Mouse (Mus musculus) erythroid progenitor cell, adult 5-6 weeks (primary cell): ENCODE measurements around the gene Tmem94. TPM values are rescaled to one million over a fixed set of nuclear protein-coding genes. Genes with fewer than 3 reads are reported as not detected.
"Not testable (repeated sequence)": the region's sequence is repeated elsewhere in the genome, so short reads cannot be mapped to it uniquely, and the experiment has no call there.

Source experiments
- ATAC-seq: replicated peaks from 2 replicates; pipeline ENCODE4 v1.8.0; 2016; ENCODE audit warnings: moderate number of reproducible peaks, mild to moderate bottlenecking, moderate TSS enrichment, inconsistent platforms; ENCODE audit not compliant: poor library complexity, low FRiP score, severe bottlenecking
- total RNA-seq, 2 experiments: library from RNA; stranded (forward) in 1 of 2; stranded (reverse) in 1 of 2; fragments of 150-400 nt in 1 of 2; fragments of 186-747, 209-891 nt in 1 of 2; gene quantifications; 2 replicates each; pipeline versions ENCODE4 v1.2.3 to v1.2.4; 2015 to 2017; ENCODE audit warnings: low replicate concordance in 2 of 2

Gene Tmem94
- total RNA-seq (2015; ENCODE audit: low replicate concordance) (32.1 and 36.9 TPM in 2 replicates), total RNA-seq (2017; ENCODE audit: low replicate concordance) (35.2 and 35.3 TPM in 2 replicates)

DNA sequence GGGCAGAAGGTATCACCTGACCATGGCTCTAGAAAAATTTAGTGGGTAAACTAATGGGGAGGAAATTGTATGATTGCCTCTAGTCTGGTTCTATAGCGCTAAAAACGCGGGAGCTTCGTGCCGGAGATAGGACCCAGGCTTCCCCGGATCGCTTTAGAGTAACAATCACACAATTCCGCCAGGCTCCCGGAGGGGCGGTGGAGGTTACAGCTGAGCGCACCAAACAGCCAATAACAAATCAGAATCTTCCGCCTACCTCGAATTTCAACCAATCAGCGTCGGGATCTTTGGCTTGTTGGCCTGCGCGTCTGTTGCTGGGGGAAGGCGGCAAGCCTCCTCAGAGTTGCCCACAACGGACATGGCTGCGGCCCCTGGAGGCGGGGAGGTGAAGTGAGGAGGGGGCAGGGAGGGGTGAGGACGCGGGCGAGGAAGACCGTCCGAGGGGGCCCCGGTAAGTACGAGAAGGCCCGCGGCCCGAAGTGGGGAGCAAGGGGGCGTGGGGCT lies at the start of gene Tmem94:
Tmem94 (plus strand) TSS at position 331 of the 504 bp plus-strand sequence.
- ATAC-seq, result peak; percentile 94

DNA sequence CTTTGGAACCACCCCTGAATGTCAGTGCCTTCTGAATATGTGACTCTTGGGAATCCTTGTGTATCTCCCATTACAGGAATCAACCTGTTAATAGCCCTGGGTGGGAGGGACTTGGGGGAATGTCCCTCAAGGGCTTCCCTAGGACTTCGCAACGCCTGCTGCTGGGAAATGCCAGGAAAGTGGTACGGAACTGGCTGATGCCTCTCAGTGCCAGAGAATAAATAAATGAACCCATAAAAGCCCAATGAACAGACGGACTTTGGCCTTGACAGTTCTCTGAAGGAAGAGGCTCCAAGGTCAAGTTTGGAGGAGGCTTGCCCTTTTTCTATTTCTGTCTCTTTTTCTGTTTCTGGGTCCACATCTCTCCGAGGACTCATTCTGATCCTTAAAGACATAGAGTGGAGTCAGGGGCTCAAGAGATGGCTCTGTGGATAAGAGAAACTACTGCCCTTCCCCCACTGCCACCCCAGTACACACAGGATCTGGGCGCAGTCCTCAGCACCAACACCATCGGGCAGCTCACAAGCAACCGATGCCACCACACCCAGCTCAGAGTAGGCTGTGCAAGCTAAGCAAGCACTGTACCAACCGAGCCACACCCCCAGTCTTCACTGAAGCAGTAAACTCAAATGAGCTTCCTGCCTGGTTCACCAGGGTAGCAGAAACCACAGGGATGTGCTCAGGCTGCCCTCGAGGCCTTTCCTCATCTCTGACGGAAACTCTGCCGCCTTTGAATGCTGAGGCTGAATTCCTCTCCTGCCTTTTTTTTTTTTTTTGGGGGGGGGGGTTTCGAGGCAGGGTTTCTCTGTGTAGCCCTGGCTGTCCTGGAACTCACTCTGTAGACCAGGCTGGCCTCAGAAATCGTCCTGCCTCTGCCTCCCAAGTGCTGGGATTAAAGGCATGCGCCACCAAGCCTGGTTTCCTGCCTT lies 48.6 kb upstream of the Tmem94 start:
- ATAC-seq, result peak; percentile 58; the same call in 1 of the 2 replicates

DNA sequence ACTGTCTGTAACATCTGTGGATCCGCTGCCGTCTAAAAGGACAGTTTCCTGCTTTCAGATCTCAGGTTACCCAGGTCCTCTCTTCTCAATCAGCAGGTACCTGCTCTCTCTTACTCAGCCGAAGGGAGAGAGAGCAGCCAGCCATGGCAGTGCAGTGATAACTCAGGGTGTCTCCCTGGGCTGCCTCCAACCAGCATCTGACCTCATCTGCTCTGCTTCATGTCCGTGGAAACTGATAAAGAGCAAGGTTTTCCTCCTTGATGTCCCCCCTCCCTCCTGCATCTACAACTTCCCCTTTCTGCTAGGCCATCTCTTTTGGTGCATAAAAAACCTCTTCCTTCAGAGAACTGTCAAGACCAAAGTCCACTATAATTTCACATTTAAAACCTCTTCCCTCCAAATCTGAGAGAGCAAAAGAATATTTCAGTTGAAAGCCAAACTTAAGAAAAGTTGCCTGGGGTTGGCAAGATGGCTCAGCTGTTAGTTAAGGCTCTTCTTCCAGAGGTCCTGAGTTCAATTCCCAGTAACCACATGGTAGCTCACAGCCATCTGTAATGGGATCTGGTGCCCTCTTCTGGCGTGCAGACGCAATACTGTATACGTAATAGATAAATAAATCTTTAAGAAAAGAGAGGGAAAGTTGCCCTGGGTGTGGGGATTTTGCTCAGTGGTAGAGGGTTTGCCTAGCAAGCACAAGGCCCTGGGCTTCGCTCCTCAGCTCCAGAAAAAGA lies 47.4 kb upstream of the Tmem94 start:
- peak; percentile 71 for ATAC-seq

DNA sequence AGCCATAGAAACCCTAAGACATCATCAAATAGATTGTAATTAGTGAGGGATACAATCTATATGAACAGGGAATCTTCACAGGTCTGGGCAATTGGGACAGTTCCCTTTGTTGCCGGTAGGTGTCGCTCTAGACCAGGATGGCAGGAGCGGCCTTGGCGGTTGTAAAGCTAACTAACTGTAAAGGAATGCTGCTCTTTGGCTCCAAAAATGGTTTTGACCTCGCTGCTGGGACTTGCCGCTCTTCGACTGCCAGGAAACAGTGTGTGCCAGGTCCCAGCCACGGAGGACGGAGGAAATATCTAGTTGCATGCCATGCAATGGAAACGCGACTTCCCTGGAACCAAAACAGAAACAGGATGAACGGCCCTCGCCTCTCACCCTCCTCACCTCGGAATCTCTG lies 42.6 kb upstream of the Tmem94 start:
- ATAC-seq, result peak; percentile 83

DNA sequence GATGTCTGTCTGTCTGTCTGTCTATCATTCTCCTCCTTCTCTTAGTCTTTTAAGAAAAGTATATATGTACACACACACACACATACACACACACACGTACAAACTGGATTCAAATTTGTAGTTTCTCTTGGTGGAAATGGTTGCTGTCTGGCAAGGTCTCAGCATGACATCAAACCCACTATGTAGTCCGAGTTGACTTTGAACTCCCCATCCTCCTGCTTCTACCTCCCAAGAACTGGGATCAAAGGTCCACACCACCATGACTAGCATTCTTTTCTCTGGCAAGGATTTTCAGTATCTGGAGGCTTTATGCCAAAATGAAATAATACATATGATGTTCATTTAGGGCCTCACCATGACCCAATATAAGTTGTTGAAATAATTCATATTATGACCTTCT lies 42.0 kb upstream of the Tmem94 start:
- no peak for ATAC-seq

DNA sequence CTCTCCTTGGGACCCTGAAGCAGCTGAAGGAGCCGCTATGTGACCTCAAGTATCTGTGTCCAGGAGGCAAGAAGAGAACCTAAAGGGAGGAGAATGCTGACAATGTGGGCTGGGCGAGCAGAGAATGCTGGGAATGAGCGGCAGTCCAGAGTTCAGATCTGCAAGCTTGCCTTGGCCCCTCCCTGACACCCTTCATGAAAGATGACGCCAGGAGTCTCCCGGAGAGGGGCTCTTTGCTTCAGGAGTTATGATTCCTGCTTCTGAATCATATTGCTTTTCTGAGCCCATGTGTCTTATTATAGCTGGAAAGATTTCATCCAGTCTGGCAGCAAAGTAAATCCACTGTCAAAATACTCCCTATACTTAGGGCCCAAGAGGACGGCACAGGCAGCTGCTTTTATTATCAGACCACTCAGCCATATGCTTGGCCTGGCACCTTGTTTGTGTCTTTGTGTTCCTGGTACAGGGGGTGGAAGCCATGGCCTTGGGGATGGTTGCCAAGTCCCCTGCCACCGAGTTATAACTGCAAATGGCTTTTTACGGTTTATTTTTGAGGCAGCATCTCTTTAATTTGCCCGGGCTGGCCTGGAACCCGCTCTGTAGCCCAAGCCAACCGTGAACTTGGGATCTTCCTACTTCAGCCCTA lies 31.1 kb upstream of the Tmem94 start:
- ATAC-seq, result no peak

DNA sequence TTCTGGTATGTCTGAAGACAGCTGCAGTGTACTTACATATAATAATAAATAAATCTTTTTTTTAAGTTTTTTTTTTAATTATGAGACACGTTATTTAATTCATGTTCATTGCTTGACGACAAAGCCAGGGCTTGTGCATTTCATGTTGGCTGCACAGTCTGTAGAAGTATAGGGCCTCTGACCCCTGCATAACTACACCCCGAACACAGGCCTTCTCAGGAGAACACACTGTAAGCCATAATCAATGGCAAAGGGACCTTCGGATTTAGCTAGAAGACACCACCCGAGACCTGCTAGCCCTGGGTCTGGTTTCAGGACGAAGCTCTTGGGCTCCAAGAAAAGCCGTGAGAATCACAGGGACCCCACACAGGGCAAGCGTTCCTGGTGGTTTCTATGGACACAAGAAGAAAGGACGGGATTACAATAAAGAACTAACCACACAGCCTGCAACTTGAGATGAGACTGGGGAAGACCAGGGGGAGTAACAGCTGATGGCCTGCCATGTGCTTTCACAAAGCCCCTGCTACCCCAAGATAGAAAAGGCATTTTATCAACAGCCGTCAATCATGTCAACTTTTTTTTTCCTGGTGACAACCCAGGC lies 27.5 kb upstream of the Tmem94 start:
- no peak for ATAC-seq

DNA sequence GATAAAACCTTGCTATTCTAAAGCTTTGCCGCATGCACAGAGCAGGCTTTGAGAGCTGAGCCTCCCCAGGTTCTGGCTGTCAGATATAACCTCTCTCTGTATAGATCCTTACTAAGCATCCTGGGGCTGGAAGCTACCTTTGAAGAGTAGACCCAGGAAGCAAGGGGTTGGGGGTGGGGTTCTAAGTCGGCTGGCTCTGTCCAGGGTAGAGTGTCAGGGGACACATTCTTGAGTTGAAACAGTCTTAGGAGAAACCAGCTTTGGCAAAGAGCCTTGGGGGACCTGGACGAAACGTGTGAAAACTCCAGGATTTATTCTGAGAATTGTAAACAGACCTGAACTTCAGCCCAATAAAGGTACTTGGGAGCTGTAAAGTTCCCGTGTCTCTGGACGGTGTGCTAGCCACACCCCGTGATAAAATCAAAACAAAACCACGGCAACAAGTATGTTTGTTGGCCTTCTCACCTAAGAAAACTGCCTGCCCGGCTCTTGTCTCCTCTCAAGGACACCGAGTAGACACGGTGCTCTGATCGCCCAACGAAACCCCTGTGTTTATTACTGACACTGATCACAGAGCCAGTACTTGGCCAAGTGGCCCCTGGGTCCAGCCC lies 26.9 kb upstream of the Tmem94 start:
- no peak for ATAC-seq

DNA sequence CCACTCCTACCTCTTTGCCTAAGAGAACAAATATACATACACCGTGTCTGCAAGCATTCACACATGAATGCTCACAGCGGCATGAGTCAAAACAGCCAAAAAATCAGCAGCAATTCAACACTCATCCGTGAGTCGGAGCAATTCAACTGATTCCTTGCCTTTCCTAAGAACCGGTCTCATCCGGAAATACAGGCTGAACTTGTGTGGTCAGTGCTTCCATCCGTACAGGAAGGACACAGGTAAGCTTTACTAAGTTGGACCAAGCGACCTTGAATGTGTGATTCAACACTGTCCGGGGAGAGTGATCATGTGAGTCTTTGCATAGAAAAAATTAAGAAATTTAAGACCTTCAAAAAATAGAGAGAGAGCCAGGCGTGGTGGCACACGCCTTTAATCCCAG lies 24.2 kb upstream of the Tmem94 start:
- ATAC-seq, result no peak

DNA sequence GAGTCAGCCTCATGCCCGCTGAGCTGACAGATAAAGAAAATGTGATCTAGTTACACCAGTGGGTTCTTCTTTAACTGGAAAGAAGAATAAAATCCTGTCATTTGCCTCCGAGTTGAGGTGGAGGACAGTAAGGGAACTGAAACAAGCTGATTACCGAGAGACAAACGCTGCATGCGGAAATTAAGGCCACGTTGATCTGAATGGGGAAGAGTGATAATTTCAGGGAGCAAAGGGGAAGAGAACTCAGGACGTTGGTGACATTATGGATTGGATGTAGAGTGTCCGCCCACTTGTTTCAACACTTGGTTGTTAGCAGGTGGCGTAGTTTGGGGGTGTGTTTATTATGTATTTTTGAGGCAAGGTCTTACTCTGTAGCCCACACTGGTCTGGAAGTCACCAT lies 22.3 kb upstream of the Tmem94 start:
- no peak for ATAC-seq

DNA sequence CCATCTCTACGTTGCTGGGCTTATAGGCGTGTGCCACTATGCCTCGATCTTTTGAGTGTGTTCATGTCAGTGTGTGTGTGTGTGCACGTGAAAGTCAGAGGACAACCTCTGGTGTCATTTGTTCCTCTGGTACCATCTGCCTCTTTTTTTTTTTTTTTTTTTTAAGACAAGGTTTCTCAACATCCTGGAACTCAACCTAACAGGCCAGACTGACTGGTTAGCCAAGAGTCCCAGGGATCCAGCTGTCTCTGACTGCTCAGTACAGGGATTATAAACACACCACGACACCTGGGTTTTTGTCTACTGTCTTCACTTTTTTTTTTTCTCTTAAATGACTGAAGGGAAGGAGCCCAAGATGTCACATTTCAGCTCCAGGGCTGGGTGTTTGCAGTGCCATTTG lies 20.8 kb upstream of the Tmem94 start:
- ATAC-seq, result no peak

DNA sequence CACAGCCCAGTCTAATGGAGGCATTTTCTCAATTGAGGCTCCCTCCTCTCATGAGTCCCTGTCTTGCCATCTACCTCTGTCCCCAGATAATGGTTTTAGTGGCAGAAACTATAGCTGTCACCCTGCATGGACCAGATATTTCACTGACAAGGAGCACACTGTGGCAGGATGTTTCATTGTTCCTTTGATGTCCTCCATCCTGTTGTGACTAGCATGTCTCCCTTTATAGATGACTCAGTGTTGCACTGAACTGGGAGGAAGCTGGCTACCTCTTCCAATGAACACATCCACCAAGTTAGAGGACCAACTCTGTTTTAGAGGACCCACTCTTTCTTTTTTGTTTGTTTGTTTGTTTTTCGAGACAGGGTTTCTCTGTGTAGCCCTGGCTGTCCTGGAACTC lies 19.1 kb upstream of the Tmem94 start:
- ATAC-seq, result no peak

DNA sequence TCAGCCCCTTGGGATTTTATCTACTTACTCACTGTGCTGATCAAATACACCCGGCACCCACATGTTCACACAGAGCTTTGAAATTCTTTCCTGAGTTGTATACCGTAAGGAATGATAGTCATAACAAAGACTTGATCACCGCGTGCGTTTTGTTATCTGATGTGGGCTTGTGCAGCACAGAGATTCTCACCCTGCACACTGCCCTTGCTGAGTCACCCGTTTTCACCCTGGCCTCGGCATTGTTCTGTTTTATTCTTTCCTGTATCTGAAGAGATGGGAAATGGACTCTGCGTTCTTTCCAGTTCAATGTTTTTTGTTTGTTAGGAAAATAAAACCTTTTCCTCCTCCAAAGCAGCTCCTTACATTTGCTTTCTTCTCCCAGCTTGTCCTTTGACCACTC lies 18.5 kb upstream of the Tmem94 start:
- ATAC-seq, result no peak

DNA sequence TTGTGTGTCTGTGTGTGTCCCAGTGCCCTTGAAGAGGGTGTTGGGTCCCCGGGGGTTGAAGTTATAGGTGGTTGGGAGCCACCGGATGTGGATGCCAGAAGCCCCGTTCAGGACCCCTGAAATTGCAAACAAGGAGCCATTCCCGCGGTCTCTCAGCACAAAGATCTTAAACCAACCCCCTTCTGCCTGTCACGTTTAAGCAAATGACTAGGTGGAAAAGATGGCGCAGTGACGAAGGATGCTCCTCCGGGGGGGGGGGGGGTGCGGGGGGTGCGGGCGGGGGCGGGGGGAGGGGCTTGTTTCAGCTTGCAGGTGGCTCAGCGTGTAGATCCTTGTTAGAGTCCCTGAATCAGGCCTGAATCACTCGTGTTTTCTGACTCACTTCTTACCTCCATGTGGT lies 17.9 kb upstream of the Tmem94 start:
- ATAC-seq, result no peak

DNA sequence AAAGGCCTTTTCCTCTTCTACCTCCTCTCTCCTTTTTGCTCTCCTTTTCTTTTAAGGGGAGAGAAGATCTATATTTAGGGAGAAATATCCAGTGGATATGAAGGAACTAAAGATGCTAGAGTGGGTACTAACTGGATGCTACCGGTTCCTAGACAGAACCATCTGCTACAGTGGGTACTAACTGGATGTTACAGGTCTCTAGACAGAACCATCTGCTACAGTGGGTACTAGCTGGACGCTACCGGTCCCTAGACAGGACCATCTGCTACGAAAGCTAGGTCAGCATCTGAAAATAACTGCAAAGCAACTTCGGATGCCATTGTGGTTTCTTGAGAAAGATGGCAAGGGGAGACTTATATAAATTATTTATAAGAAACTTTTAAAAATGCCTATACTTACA lies 15.4 kb upstream of the Tmem94 start:
- no peak for ATAC-seq

DNA sequence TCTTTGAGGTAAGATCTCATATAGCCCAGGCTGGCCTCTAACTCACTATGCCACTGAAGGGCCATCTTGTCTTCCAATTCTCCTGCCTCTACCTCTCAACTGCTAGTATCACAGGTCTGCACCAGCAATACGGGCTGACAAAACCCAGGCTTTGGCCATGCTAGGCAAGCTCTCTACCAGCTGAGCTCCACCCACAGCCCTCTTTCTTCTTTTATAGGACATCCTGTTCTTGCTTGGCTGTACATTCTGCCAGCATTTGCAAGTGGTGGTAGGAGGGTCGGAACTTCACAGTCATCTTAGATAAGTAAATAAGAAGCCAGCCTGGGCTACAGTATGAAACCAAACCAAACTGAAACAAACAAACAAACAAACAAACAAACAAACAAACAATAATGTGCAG lies 13.5 kb upstream of the Tmem94 start:
- no peak for ATAC-seq

DNA sequence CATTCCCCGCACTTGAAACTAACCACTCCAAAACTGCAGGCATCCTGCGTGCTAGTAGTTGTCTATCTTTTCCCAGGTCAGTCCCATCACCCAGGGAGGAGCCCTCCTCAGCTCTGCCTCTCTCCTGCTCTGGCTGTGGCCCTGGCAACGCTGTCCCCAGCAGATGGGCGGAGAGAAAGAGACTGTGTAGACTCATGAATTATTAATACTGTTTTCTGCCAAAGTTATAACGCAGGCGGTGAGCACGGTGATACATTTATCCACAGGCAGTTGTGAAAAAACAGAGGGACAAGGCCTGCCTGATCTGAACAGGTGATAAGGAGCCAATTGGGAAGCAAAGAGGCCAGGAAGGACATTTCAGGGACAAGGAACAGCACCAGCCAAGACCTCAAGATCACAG lies 12.6 kb upstream of the Tmem94 start:
- no peak for ATAC-seq

DNA sequence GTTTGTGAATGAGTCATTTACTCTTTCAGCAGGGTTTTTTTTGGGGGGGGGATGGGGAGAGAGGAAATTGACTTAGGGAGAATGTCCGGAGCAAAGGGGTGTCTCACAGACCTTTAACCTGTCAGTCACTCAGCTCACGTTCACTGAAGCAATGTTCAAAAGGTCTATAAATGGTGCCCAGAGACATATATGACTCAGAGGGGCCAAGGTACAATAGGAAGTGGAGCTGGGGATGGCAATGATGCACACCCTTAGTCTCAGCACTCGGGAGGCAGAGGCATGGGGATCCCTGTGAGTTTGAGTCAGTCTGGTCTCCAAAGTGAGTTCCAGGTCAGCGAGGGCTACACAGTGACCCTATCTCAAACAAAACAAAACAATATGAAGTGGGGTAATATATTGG lies 11.7 kb upstream of the Tmem94 start:
- no peak for ATAC-seq

DNA sequence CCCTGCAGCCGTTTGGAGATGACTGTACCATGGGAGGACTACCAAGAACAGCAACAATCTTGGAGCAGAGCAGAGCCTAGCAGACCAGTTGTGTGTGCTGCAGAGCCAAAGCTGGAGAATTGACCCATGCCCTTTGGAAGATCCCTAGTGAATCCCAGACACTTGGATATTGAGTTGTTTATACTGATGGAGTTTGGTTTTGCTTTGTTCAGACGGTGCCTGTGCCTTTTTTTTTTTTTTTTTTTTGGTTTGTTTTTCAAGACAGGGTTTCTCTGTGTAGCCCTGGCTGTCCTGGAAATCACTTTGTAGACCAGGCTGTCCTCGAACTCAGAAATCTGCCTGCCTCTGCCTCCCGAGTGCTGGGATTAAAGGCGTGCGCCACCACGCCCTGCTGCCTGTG lies 3.1 kb upstream of the Tmem94 start:
- ATAC-seq, result not testable (repeated sequence)
